Mouse (Mus musculus) CD8-positive naive resting alpha-beta T cell, adult 57 days (primary cell): ENCODE measurements around the gene Ackr1. TPM values are rescaled to one million over a fixed set of nuclear protein-coding genes. Genes with fewer than 3 reads are reported as not detected.

Experiments
- total RNA-seq: library from RNA; stranded (reverse); gene quantifications from one replicate; pipeline ENCODE4 v1.2.4, GENCODE M21; 2023

Gene Ackr1
- total RNA-seq: not detected

GRCm38 (mm10) chr1:173333312-173334253, at the start of gene Ackr1:
Ackr1 (minus strand) TSS chr1:173333750.

GRCm38 (mm10) chr1:173367356-173368046, 34.0 kb upstream of the Ackr1 start, which contains the start of gene Cadm3:
Cadm3 (minus strand) TSS chr1:173367695.

GRCm38 (mm10) chr1:173350372-173350957, 16.9 kb upstream of the Ackr1 start, which contains the start of gene Aim2:
Aim2 (plus strand) TSS chr1:173350879.

Other genes starting within 250 kb of the Ackr1 start
- not detected for gene Olfr1408, start 196.4 kb downstream of the Ackr1 start, total RNA-seq
- not detected for gene Olfr1406, start 143.1 kb downstream of the Ackr1 start, total RNA-seq
- not detected for gene Olfr218, start 135.9 kb downstream of the Ackr1 start, total RNA-seq
- gene Olfr1404, start 121.4 kb downstream of the Ackr1 start, total RNA-seq: not detected
- not detected for gene Fcer1a, start 106.5 kb downstream of the Ackr1 start, total RNA-seq
- not detected for gene Olfr418, start 67.7 kb downstream of the Ackr1 start, total RNA-seq
- not detected for gene Mptx2, start 56.0 kb downstream of the Ackr1 start, total RNA-seq
- 65.8 TPM for gene Aim2, start 17.1 kb upstream of the Ackr1 start, total RNA-seq
- gene Cadm3, start 33.9 kb upstream of the Ackr1 start, total RNA-seq: 0.15 TPM
- 132 TPM for gene Ifi206, start 157.3 kb upstream of the Ackr1 start, total RNA-seq
- 55.3 TPM for gene Ifi214, start 202.2 kb upstream of the Ackr1 start, total RNA-seq